Mouse (Mus musculus): ENCODE data around the gene Map2.

DNA sequence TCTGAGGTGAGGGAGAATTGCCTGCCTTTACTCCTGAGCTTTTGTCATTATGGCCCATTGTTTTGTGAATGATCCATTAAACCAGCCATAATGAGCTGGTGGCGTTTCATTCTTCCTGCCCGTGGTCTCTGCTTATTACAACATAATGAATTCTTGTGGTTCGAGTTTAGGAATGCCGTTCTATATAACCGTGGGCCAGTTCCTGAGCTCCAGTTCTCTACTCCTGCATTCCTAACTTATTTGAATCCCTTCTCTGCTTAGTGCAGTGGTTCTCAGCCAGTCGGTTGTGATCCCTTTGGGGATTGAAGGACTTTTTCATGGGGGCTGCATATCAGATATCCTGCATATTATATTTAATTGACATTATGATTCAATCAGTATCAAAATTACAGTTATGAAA, 153.9 kb downstream of the Map2 start:
- TF ChIP-seq CTCF (IDR thresholded peaks at IDR 0.05; ENCODE audit: borderline replicate concordance, insufficient read depth, low read length), result no peak
- TF ChIP-seq POLR2A (IDR thresholded peaks at IDR 0.05; ENCODE audit: low read depth, low read length), result no peak
